Mouse (Mus musculus): ENCODE results near the gene Zfp819.

GRCm38 (mm10) chr7:43562651-43563070 lies 44.3 kb upstream of the Zfp819 start:
- no peak for TF ChIP-seq CTCF (IDR thresholded peaks at IDR 0.05; ENCODE audit: extremely low read depth, insufficient read depth, insufficient read length, insufficient replicate concordance)
- no peak for TF ChIP-seq POLR2A (IDR thresholded peaks at IDR 0.05; ENCODE audit: low read depth, low read length)

Measured in spleen, adult 2 months (tissue).